ENCODE assay signal across 27 mouse cellular contexts in genomic region chr2:28892796-28893195, GRCm38 (mm10). TPM values are rescaled to one million over a fixed set of nuclear protein-coding genes. Genes with fewer than 3 reads are reported as not detected.
DNase-seq lines count a peak whose midpoint lies in the region; ATAC-seq and TF ChIP-seq lines count a peak whose summit lies in the region.
"Had no signal": no experiment of that assay in that cellular context is flagged by ENCODE, and none has a peak within 500 bp of the region (broad histone marks: within the 10 kb centered on the region; RNA-seq: fewer than 3 reads in every experiment).

No protein-coding gene starts in this region.

- no peak for TF ChIP-seq POLR2A in heart, adult 2 months (IDR thresholded peaks at IDR 0.05; ENCODE audit: insufficient read depth, low read depth, low read length)

- TF ChIP-seq CTCF in heart, adult 2 months (IDR thresholded peaks at IDR 0.05): no peak

- H3K4me3 ChIP-seq in kidney, embryonic 16.5 days (ENCODE audit: low read length): no peak overlapping the region
- H3K4me3 ChIP-seq in midbrain, embryonic 10.5 days: no peak overlapping the region
- H3K4me3 ChIP-seq in midbrain, embryonic 15.5 days: no peak overlapping the region
- H3K4me3 ChIP-seq in midbrain, embryonic 14.5 days (replicated peaks; ENCODE audit: low read depth, low read length): no peak overlapping the region
- no peak overlapping the region for H3K4me3 ChIP-seq in midbrain, embryonic 13.5 days (replicated peaks)
- H3K4me3 ChIP-seq in heart, adult 2 months: no peak overlapping the region
- H3K4me3 ChIP-seq: embryonic facial prominence, embryonic 12.5 days; embryonic facial prominence, embryonic 15.5 days; forebrain, embryonic 15.5 days; heart, embryonic 10.5 days; heart, embryonic 13.5 days had no signal

- intact Hi-C loops in heart, adult 2 months (cut with DNase I): no loop called here

- peaks cover 19% of the 10 kb centered on the region for H3K36me3 ChIP-seq in kidney, embryonic 16.5 days (ENCODE audit: insufficient read depth, low read length)
- peaks cover 87% of the 10 kb centered on the region for H3K36me3 ChIP-seq in midbrain, embryonic 10.5 days
- H3K36me3 ChIP-seq in midbrain, embryonic 15.5 days (replicated peaks): no peaks in the 10 kb centered on the region
- peaks cover 44% of the 10 kb centered on the region for H3K36me3 ChIP-seq in midbrain, embryonic 14.5 days (ENCODE audit: control insufficient read depth, insufficient read depth, low read length)
- peaks cover 42% of the 10 kb centered on the region for H3K36me3 ChIP-seq in midbrain, embryonic 13.5 days
- H3K36me3 ChIP-seq in heart, adult 2 months (ENCODE audit: control insufficient read depth, insufficient read depth, low read length): no peaks in the 10 kb centered on the region

- TF ChIP-seq EP300 in heart, adult 2 months (IDR thresholded peaks at IDR 0.05; ENCODE audit: insufficient read depth, low read depth, low read length): no peak

- no peak overlapping the region for H3K4me2 ChIP-seq in kidney, embryonic 16.5 days (replicated peaks; ENCODE audit: low read depth, low read length)
- H3K4me2 ChIP-seq in midbrain, embryonic 15.5 days: no peak overlapping the region
- H3K4me2 ChIP-seq in midbrain, embryonic 14.5 days (ENCODE audit: low read length): no peak overlapping the region
- H3K4me2 ChIP-seq in midbrain, embryonic 13.5 days (replicated peaks): no peak overlapping the region
- H3K4me2 ChIP-seq: embryonic facial prominence, embryonic 12.5 days; embryonic facial prominence, embryonic 15.5 days; forebrain, embryonic 15.5 days; heart, embryonic 13.5 days had no signal

- 48% methylated on average over 1 of the region's 1 CpGs for WGBS in kidney, embryonic 16.5 days
- 26% methylated on average over 1 of the region's 1 CpGs for WGBS in midbrain, embryonic 10.5 days
- 9% methylated on average over 1 of the region's 1 CpGs for WGBS in midbrain, embryonic 15.5 days
- WGBS in midbrain, embryonic 14.5 days: 3% methylated on average over 1 of the region's 1 CpGs
- 3% methylated on average over 1 of the region's 1 CpGs for WGBS in midbrain, embryonic 13.5 days
- 83% methylated on average over 1 of the region's 1 CpGs for WGBS in heart, adult 2 months

- no peak overlapping the region for H3K9ac ChIP-seq in kidney, embryonic 16.5 days (replicated peaks; ENCODE audit: low read length)
- no peak overlapping the region for H3K9ac ChIP-seq in midbrain, embryonic 15.5 days
- no peak overlapping the region for H3K9ac ChIP-seq in midbrain, embryonic 14.5 days (replicated peaks; ENCODE audit: low read length)
- no peak overlapping the region for H3K9ac ChIP-seq in midbrain, embryonic 13.5 days (replicated peaks)
- no peak overlapping the region for H3K9ac ChIP-seq in heart, adult 2 months (ENCODE audit: low read depth, low read length)
- H3K9ac ChIP-seq: embryonic facial prominence, embryonic 12.5 days; embryonic facial prominence, embryonic 15.5 days; forebrain, embryonic 15.5 days; heart, embryonic 13.5 days had no signal

- no peaks in the 10 kb centered on the region for H3K9me3 ChIP-seq in kidney, embryonic 16.5 days (ENCODE audit: low read length)
- no peaks in the 10 kb centered on the region for H3K9me3 ChIP-seq in midbrain, embryonic 10.5 days (replicated peaks)
- H3K9me3 ChIP-seq in midbrain, embryonic 15.5 days: no peaks in the 10 kb centered on the region
- no peaks in the 10 kb centered on the region for H3K9me3 ChIP-seq in midbrain, embryonic 14.5 days (ENCODE audit: control insufficient read depth, low read length)
- no peaks in the 10 kb centered on the region for H3K9me3 ChIP-seq in midbrain, embryonic 13.5 days
- H3K9me3 ChIP-seq: embryonic facial prominence, embryonic 12.5 days; embryonic facial prominence, embryonic 15.5 days; forebrain, embryonic 15.5 days; heart, embryonic 10.5 days; heart, embryonic 13.5 days had no signal

- no peaks in the 10 kb centered on the region for H3K79me2 ChIP-seq in heart, adult 2 months (replicated peaks; ENCODE audit: control insufficient read depth, insufficient read depth, low read length)

- peak; percentile 11 to 58 for DNase-seq in kidney, postnatal 25 days
- DNase-seq in midbrain, embryonic 10.5 days (ENCODE audit: low spot score): no peak
- DNase-seq in midbrain, embryonic 14.5 days: no peak
- peak; percentile 83 for DNase-seq in yolk sac, embryonic 10.5 days (ENCODE audit: low spot score)
- DNase-seq in heart, adult 2 months: no peak
- DNase-seq: adrenal gland, adult 2 months; adrenal gland, postnatal 14 days; cerebellum, adult 11 months; cerebellum, adult 2 months; cerebellum, adult 9-11 months; cerebellum, postnatal 25 days; gastrocnemius, postnatal 25 days; heart, adult 18-20 months; heart, postnatal 14 days; heart, postnatal 4 days had no signal

- no peaks in the 10 kb centered on the region for H3K4me1 ChIP-seq in kidney, embryonic 16.5 days (ENCODE audit: insufficient read depth, low read length)
- peaks cover 42% of the 10 kb centered on the region for H3K4me1 ChIP-seq in midbrain, embryonic 10.5 days
- peaks cover 12% of the 10 kb centered on the region for H3K4me1 ChIP-seq in midbrain, embryonic 15.5 days
- H3K4me1 ChIP-seq in midbrain, embryonic 14.5 days (ENCODE audit: control insufficient read depth, insufficient read depth, low read length): peaks cover 32% of the 10 kb centered on the region
- H3K4me1 ChIP-seq in midbrain, embryonic 13.5 days (replicated peaks): peaks cover 32% of the 10 kb centered on the region
- no peaks in the 10 kb centered on the region for H3K4me1 ChIP-seq in heart, adult 2 months (ENCODE audit: control insufficient read depth, insufficient read depth, low read length)
- H3K4me1 ChIP-seq: embryonic facial prominence, embryonic 12.5 days; embryonic facial prominence, embryonic 15.5 days; forebrain, embryonic 15.5 days; heart, embryonic 10.5 days; heart, embryonic 13.5 days had no signal

- no peak; the same call in 1 of the 2 replicates for ATAC-seq in kidney, embryonic 16.5 days (ENCODE audit: low FRiP score, low TSS enrichment)
- no peak for ATAC-seq in midbrain, embryonic 15.5 days (replicated peaks)
- ATAC-seq in midbrain, embryonic 14.5 days (ENCODE audit: low FRiP score, low TSS enrichment): no peak
- no peak for ATAC-seq in midbrain, embryonic 13.5 days
- ATAC-seq: CD4-positive, CD25-positive, alpha-beta regulatory T cell, adult 4 months; forebrain, embryonic 15.5 days had no signal

- H3K27ac ChIP-seq in kidney, embryonic 16.5 days (ENCODE audit: low read length): no peak overlapping the region
- H3K27ac ChIP-seq in midbrain, embryonic 10.5 days (replicated peaks): peak overlapping the region; percentile 55; the same call in 1 of the 2 replicates
- H3K27ac ChIP-seq in midbrain, embryonic 15.5 days: no peak overlapping the region
- peak overlapping the region; percentile 45 for H3K27ac ChIP-seq in midbrain, embryonic 14.5 days (replicated peaks; ENCODE audit: low read depth, low read length)
- H3K27ac ChIP-seq in midbrain, embryonic 13.5 days: no peak overlapping the region
- H3K27ac ChIP-seq in heart, adult 2 months: no peak overlapping the region
- H3K27ac ChIP-seq: embryonic facial prominence, embryonic 12.5 days; embryonic facial prominence, embryonic 15.5 days; forebrain, embryonic 15.5 days; heart, embryonic 10.5 days; heart, embryonic 13.5 days had no signal

- no peaks in the 10 kb centered on the region for H3K27me3 ChIP-seq in kidney, embryonic 16.5 days (ENCODE audit: insufficient read depth, low read length)
- peaks cover 100% of the 10 kb centered on the region for H3K27me3 ChIP-seq in midbrain, embryonic 10.5 days (ENCODE audit: low read depth, poor library complexity, severe bottlenecking)
- 0 out of 2 replicates have a peak, but pooled peaks cover 5% of the 10 kb centered on the region for H3K27me3 ChIP-seq in midbrain, embryonic 15.5 days (replicated peaks)
- H3K27me3 ChIP-seq in midbrain, embryonic 14.5 days (ENCODE audit: control insufficient read depth, insufficient read depth, low read length): no peaks in the 10 kb centered on the region
- H3K27me3 ChIP-seq in midbrain, embryonic 13.5 days: peaks cover 47% of the 10 kb centered on the region
- H3K27me3 ChIP-seq in heart, adult 2 months (ENCODE audit: control insufficient read depth, insufficient read depth, low read length): no peaks in the 10 kb centered on the region
- H3K27me3 ChIP-seq: embryonic facial prominence, embryonic 12.5 days; embryonic facial prominence, embryonic 15.5 days; forebrain, embryonic 15.5 days; heart, embryonic 13.5 days had no signal

RNA-seq across cellular contexts. Expression of gene Barhl1, which starts 23.7 kb away (rescaled TPM):
- not detected in 2 replicates for polyA plus RNA-seq in kidney, embryonic 16.5 days (2015; fragmentation: Nextera tagmentation; extraction: Ambion mirVana)
- polyA plus RNA-seq in midbrain, embryonic 10.5 days (2016; fragmentation: Nextera tagmentation; extraction: Ambion mirVana): 10.9 and 13.8 TPM in 2 replicates
- polyA plus RNA-seq in midbrain, embryonic 15.5 days (2015; fragmentation: Nextera tagmentation; extraction: Ambion mirVana): 53.5 and 77.8 TPM in 2 replicates
- polyA plus RNA-seq in midbrain, embryonic 14.5 days (2014; fragmentation: Nextera tagmentation; extraction: Ambion mirVana): 58.4 and 61.6 TPM in 2 replicates
- 29.8 and 41.8 TPM in 2 replicates for polyA plus RNA-seq in midbrain, embryonic 13.5 days (2015; fragmentation: Nextera tagmentation; extraction: Ambion mirVana)
- not detected for total RNA-seq in heart, adult 2 months (2021)
- polyA plus RNA-seq in heart, adult 2 months (2012; rRNA removed): not detected in 2 replicates
- total RNA-seq: adrenal gland, adult 2 months; adrenal gland, postnatal 14 days; common myeloid progenitor, adult 5-6 weeks; gastrocnemius, adult 8-10 months; gastrocnemius, postnatal 25 days; heart, adult 18-20 months; heart, postnatal 14 days; heart, postnatal 4 days had no signal
- polyA plus RNA-seq: CD4-positive, CD25-positive, alpha-beta regulatory T cell, adult 4 months; embryonic facial prominence, embryonic 15.5 days; heart, embryonic 10.5 days; heart, embryonic 13.5 days; heart, embryonic 16.5 days had no signal

RNA-seq across cellular contexts. Expression of gene Ddx31, which starts 52.6 kb away (rescaled TPM):
- 14.1 and 14.3 TPM in 2 replicates for polyA plus RNA-seq in kidney, embryonic 16.5 days (2015; fragmentation: Nextera tagmentation; extraction: Ambion mirVana)
- 20.4 and 22.0 TPM in 2 replicates for polyA plus RNA-seq in midbrain, embryonic 10.5 days (2016; fragmentation: Nextera tagmentation; extraction: Ambion mirVana)
- 14.9 TPM in 2 replicates for polyA plus RNA-seq in midbrain, embryonic 15.5 days (2015; fragmentation: Nextera tagmentation; extraction: Ambion mirVana)
- polyA plus RNA-seq in midbrain, embryonic 14.5 days (2014; fragmentation: Nextera tagmentation; extraction: Ambion mirVana): 11.8 and 14.4 TPM in 2 replicates
- polyA plus RNA-seq in midbrain, embryonic 13.5 days (2015; fragmentation: Nextera tagmentation; extraction: Ambion mirVana): 14.1 and 16.9 TPM in 2 replicates
- 1 to 10 TPM; 4.1 to 4.5 TPM for total RNA-seq in heart, adult 2 months (2021)
- polyA plus RNA-seq in heart, adult 2 months (2012; rRNA removed): 1.5 and 2.0 TPM in 2 replicates

RNA-seq across cellular contexts. Expression of gene Gtf3c4, which starts 52.6 kb away (rescaled TPM):
- polyA plus RNA-seq in kidney, embryonic 16.5 days (2015; fragmentation: Nextera tagmentation; extraction: Ambion mirVana): 16.0 and 16.7 TPM in 2 replicates
- 23.9 and 24.9 TPM in 2 replicates for polyA plus RNA-seq in midbrain, embryonic 10.5 days (2016; fragmentation: Nextera tagmentation; extraction: Ambion mirVana)
- 22.7 and 22.8 TPM in 2 replicates for polyA plus RNA-seq in midbrain, embryonic 15.5 days (2015; fragmentation: Nextera tagmentation; extraction: Ambion mirVana)
- polyA plus RNA-seq in midbrain, embryonic 14.5 days (2014; fragmentation: Nextera tagmentation; extraction: Ambion mirVana): 32.0 and 38.5 TPM in 2 replicates
- 21.3 and 22.0 TPM in 2 replicates for polyA plus RNA-seq in midbrain, embryonic 13.5 days (2015; fragmentation: Nextera tagmentation; extraction: Ambion mirVana)
- 10 to 100 TPM; 16.7 to 18.4 TPM for total RNA-seq in heart, adult 2 months (2021)
- 4.5 and 9.6 TPM in 2 replicates for polyA plus RNA-seq in heart, adult 2 months (2012; rRNA removed)

Comparison
In these comparisons a context has a peak if more than half of its experiments do, and no peak if none do; other contexts are left out.
1. H3K27ac ChIP-seq: peak in midbrain, embryonic 10.5 days (single experiment) and midbrain, embryonic 14.5 days (single experiment); none in kidney, embryonic 16.5 days (single experiment), midbrain, embryonic 15.5 days (single experiment), midbrain, embryonic 13.5 days (single experiment) and heart, adult 2 months (single experiment).
2. DNase-seq: peak in kidney, postnatal 25 days (2 of 2) and yolk sac, embryonic 10.5 days (single experiment); none in midbrain, embryonic 10.5 days (single experiment), midbrain, embryonic 14.5 days (single experiment) and heart, adult 2 months (0 of 2).
3. RNA of gene Barhl1, which starts 23.7 kb away (polyA plus RNA-seq): 58.4 to 61.6 TPM in midbrain, embryonic 14.5 days, 53.5 to 77.8 TPM in midbrain, embryonic 15.5 days, 29.8 to 41.8 TPM in midbrain, embryonic 13.5 days and 10.9 to 13.8 TPM in midbrain, embryonic 10.5 days; not detected in heart, adult 2 months and not detected in kidney, embryonic 16.5 days; every median in the first group is over 10 times any median in the second.